Mouse (Mus musculus): ENCODE data around the gene Crisp2. TPM values are rescaled to one million over a fixed set of nuclear protein-coding genes. Genes with fewer than 3 reads are reported as not detected.
A peak's percentile ranks its signal among the peaks of the same experiment; 100 is the strongest.
"Not testable (repeated sequence)": the region's sequence is repeated elsewhere in the genome, so short reads cannot be mapped to it uniquely, and the experiment has no call there.

Crisp2 gene
- polyA plus RNA-seq, 1 experiment from 2014 or later, result 0.08 TPM

- Histone ChIP-seq H3K4me2 (peak overlapping the region; percentile 66), H3K4me1 (peaks cover 45% of the 10 kb centered on the region), H3K4me3 (peak overlapping the region; percentile 51), H3K9me3 (replicated peaks) (no peaks in the 10 kb centered on the region), H3K36me3 (no peaks in the 10 kb centered on the region), H3K27ac (peak overlapping the region; percentile 98), H3K27me3 (replicated peaks) (no peaks in the 10 kb centered on the region), H3K9ac (peak overlapping the region; percentile 66)
- WGBS (ENCODE audit: insufficient replicate concordance), result 2% methylated on average over 3 of the region's 3 CpGs
- peak; percentile 97 for ATAC-seq
These were observed 253 bp downstream of the Crisp2 start for GRCm38 (mm10) chr17:40806550-40806949.

GRCm38 (mm10) chr17:40802707-40803340, 4.0 kb downstream of the Crisp2 start:
- Histone ChIP-seq H3K27me3 (replicated peaks) (no peaks in the 10 kb centered on the region), H3K4me2 (no peak overlapping the region), H3K9me3 (replicated peaks) (no peaks in the 10 kb centered on the region), H3K4me3 (no peak overlapping the region), H3K4me1 (peaks cover 23% of the 10 kb centered on the region), H3K9ac (no peak overlapping the region), H3K36me3 (no peaks in the 10 kb centered on the region), H3K27ac (no peak overlapping the region)
- WGBS (ENCODE audit: insufficient replicate concordance), result 87% methylated on average over 3 of the region's 3 CpGs
- ATAC-seq, result no peak

GRCm38 (mm10) chr17:40793921-40794854, 12.6 kb downstream of the Crisp2 start:
- WGBS (ENCODE audit: insufficient replicate concordance), result 38% methylated on average over 20 of the region's 20 CpGs
- Histone ChIP-seq H3K27me3 (replicated peaks) (no peaks in the 10 kb centered on the region), H3K4me3 (no peak overlapping the region), H3K9ac (no peak overlapping the region), H3K4me1 (peaks cover 14% of the 10 kb centered on the region; the same call in 1 of the 2 replicates), H3K4me2 (peak overlapping the region; percentile 49), H3K36me3 (no peaks in the 10 kb centered on the region), H3K27ac (no peak overlapping the region), H3K9me3 (replicated peaks) (no peaks in the 10 kb centered on the region)
- peak; percentile 99 for ATAC-seq

DNA sequence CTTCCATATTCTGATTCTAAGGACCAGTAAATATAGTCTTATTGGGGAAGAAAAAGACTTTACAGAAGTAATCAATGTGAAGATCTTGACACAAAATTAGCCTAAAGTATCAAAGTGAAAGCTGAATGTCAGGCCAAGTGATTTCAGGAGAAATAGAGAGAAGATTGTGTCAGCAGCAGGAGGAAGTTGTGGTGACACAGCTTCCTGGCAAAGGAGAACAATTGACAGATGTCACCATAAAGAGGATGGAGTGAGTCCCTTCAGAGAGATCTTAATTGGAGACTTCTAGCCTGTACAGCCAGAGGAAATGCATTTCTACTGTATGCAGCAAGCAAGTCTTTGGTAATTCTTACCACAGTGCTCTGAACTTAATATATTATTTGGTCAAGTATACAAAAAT, 16.9 kb downstream of the Crisp2 start:
- Histone ChIP-seq H3K4me2 (no peak overlapping the region), H3K4me1 (peaks cover 13% of the 10 kb centered on the region; the same call in 1 of the 2 replicates), H3K4me3 (no peak overlapping the region), H3K9ac (no peak overlapping the region), H3K9me3 (replicated peaks) (no peaks in the 10 kb centered on the region), H3K27ac (no peak overlapping the region), H3K27me3 (replicated peaks) (no peaks in the 10 kb centered on the region), H3K36me3 (no peaks in the 10 kb centered on the region)
- ATAC-seq, result no peak

DNA sequence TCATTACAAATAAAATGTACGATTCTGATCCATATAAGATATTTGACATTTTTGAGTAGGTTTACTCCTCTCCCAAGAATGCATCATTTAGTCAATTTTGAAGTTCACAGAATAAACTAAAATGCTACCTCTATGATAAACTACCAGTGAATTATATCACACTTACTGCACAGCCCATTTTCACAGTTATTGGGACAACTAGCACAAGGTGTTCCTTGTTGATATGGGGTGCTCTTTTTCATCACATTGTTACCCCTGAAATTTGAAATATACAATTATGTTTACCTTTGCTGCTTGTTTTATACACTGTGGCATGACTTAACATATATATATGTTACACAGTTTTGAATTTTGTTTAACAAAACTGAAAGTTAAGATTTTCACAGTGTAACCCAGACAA, 39.7 kb downstream of the Crisp2 start:
- Histone ChIP-seq H3K4me3 (no peak overlapping the region), H3K9me3 (replicated peaks) (no peaks in the 10 kb centered on the region), H3K36me3 (no peaks in the 10 kb centered on the region), H3K4me1 (peaks cover 3% of the 10 kb centered on the region; the same call in 1 of the 2 replicates), H3K4me2 (no peak overlapping the region), H3K9ac (no peak overlapping the region), H3K27ac (no peak overlapping the region), H3K27me3 (replicated peaks) (no peaks in the 10 kb centered on the region)
- 56% methylated on average over 1 of the region's 1 CpGs for WGBS (ENCODE audit: insufficient replicate concordance)
- ATAC-seq, result peak; percentile 40; the same call in 1 of the 2 replicates

DNA sequence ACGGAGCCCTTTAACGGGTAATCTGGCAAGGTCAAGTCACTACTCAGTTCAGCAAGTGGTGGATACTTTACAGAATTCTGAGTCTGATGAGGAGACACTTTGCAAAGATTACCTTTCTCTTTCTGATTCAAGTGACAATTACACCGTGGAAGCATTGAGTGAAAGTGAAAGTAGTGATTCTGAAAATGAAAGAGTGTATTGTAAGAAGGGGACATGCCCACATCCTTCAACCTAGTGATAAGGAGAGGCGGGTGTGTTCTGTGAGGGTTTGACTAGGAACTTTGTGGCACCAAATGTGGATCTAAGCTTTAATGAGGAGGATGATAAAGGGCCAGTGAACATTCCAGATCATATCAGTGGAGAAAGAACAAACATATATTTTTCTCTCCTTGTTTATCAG, 43.1 kb downstream of the Crisp2 start:
- no peaks in the 10 kb centered on the region for H3K27me3 ChIP-seq (replicated peaks)
- ATAC-seq, result no peak
- H3K36me3 ChIP-seq, result no peaks in the 10 kb centered on the region
- H3K4me2 ChIP-seq, result no peak overlapping the region
- WGBS (ENCODE audit: insufficient replicate concordance), result 59% methylated on average over 4 of the region's 4 CpGs
- no peak overlapping the region for H3K27ac ChIP-seq
- H3K9ac ChIP-seq, result no peak overlapping the region
- peaks cover 3% of the 10 kb centered on the region; the same call in 1 of the 2 replicates for H3K4me1 ChIP-seq
- H3K9me3 ChIP-seq (replicated peaks), result no peaks in the 10 kb centered on the region
- H3K4me3 ChIP-seq, result no peak overlapping the region

- no peak for ATAC-seq
- Histone ChIP-seq H3K9ac (no peak overlapping the region), H3K9me3 (replicated peaks) (no peaks in the 10 kb centered on the region), H3K4me1 (no peaks in the 10 kb centered on the region), H3K36me3 (no peaks in the 10 kb centered on the region), H3K27me3 (replicated peaks) (no peaks in the 10 kb centered on the region), H3K27ac (no peak overlapping the region), H3K4me3 (no peak overlapping the region), H3K4me2 (no peak overlapping the region)
- 26% methylated on average over 4 of the region's 4 CpGs for WGBS (ENCODE audit: insufficient replicate concordance)
These were observed 75.1 kb downstream of the Crisp2 start for GRCm38 (mm10) chr17:40731724-40732123.

GRCm38 (mm10) chr17:40731296-40731695, 75.5 kb downstream of the Crisp2 start:
- Histone ChIP-seq H3K27ac (no peak overlapping the region), H3K4me3 (no peak overlapping the region), H3K4me1 (no peaks in the 10 kb centered on the region), H3K36me3 (no peaks in the 10 kb centered on the region), H3K9me3 (replicated peaks) (no peaks in the 10 kb centered on the region), H3K9ac (no peak overlapping the region), H3K27me3 (replicated peaks) (no peaks in the 10 kb centered on the region), H3K4me2 (no peak overlapping the region)
- 47% methylated on average over 2 of the region's 2 CpGs for WGBS (ENCODE audit: insufficient replicate concordance)
- ATAC-seq, result no peak

DNA sequence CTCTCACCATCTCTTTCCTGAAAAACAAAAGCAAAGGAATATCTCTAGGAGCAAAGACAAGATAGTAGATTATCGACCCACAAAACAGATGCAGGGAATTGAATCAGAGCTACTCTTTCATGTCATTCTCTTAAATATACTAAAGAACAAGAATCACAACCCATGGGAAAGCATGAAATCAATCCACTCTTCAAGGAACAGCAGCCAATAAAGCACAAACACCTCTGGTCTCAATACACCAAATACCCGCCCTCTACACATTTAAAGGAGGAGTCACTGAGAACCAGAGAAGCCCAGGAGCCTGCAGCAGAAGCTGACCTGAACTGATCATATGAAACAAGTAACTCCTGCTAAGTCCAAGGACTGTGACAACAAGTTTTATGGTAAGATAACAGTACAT, 80.0 kb downstream of the Crisp2 start, which contains the start of gene Esp1:
Gene Esp1 (plus strand): TSS at position 301 of the 400 bp plus-strand sequence.
- no peak within 1 kb of the TSS for H3K27ac ChIP-seq
- H3K9ac ChIP-seq, result no peak within 1 kb of the TSS
- H3K4me2 ChIP-seq, result no peak within 1 kb of the TSS
- H3K4me3 ChIP-seq, result no peak within 1 kb of the TSS
- H3K36me3 ChIP-seq, result no peaks in the 10 kb centered on the region
- no peak for ATAC-seq
- 70% methylated on average over 2 of the region's 2 CpGs for WGBS (ENCODE audit: insufficient replicate concordance)
- H3K9me3 ChIP-seq (replicated peaks), result no peaks in the 10 kb centered on the region
- no peaks in the 10 kb centered on the region for H3K4me1 ChIP-seq
- H3K27me3 ChIP-seq (replicated peaks), result no peaks in the 10 kb centered on the region

DNA sequence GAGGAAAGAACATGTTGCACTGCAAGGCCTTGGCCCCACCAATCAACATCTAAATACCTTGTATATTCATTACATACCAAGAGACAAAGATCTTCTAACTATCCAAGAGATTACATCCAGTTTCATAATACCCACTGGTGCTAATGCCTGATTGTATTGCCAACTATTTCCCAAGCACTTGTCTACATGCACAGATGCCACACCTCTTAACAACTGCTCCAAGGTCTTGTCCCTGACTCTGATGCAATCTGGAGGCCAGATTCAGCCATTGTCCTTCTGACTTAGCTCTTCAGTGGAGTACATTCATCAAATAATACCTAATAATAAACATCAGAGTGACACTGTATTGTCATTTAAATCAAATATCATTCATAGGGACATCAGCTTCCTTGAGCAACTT, 89.7 kb downstream of the Crisp2 start:
- not testable (repeated sequence) for H3K4me1 ChIP-seq; ATAC-seq; H3K36me3 ChIP-seq; H3K27ac ChIP-seq; H3K4me2 ChIP-seq; H3K9ac ChIP-seq; H3K27me3 ChIP-seq (replicated peaks); H3K9me3 ChIP-seq (replicated peaks); H3K4me3 ChIP-seq

- Histone ChIP-seq H3K4me1 (no peaks in the 10 kb centered on the region), H3K9ac (no peak overlapping the region), H3K27me3 (replicated peaks) (no peaks in the 10 kb centered on the region), H3K4me2 (no peak overlapping the region), H3K4me3 (no peak overlapping the region), H3K27ac (no peak overlapping the region), H3K9me3 (replicated peaks) (no peaks in the 10 kb centered on the region), H3K36me3 (no peaks in the 10 kb centered on the region)
- no peak for ATAC-seq
These were observed 90.5 kb downstream of the Crisp2 start for GRCm38 (mm10) chr17:40716273-40716672.
